Mouse (Mus musculus): Measurements from ENCODE around the gene Kcnh6. TPM values are rescaled to one million over a fixed set of nuclear protein-coding genes. Genes with fewer than 3 reads are reported as not detected.
A peak's percentile ranks its signal among the peaks of the same experiment; 100 is the strongest.
"Not testable (repeated sequence)": the region's sequence is repeated elsewhere in the genome, so short reads cannot be mapped to it uniquely, and the experiment has no call there.

Kcnh6 gene
- polyA plus RNA-seq, 1 experiment from 2014 or later, result 0.36 TPM

DNA sequence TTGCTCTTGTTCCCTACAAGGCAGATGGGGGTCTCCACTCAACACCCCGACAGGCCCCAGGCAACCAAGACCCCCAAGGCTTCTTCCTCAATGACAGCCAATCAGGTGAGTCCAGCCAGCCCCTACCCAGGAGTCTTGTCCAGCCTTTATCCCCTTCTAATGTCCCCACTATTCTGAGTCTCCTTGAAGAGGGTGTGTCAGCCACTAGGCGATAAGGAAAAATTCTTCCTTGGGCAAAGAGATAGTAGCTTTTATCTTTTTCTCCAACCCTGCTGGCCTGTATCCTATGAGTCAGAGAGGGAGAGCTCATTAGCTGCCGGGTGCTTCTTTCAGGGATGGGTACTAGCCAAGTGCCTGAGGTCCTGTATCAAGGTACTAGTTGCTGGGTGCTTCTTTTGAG lies 17.9 kb downstream of the Kcnh6 start:
- WGBS, result 85% methylated on average over 3 of the region's 3 CpGs
- Histone ChIP-seq H3K4me3 (replicated peaks) (no peak overlapping the region), H3K4me2 (no peak overlapping the region), H3K9me3 (no peaks in the 10 kb centered on the region), H3K36me3 (replicated peaks) (no peaks in the 10 kb centered on the region; the same call in 1 of the 2 replicates), H3K4me1 (no peaks in the 10 kb centered on the region), H3K27ac (no peak overlapping the region), H3K27me3 (peaks cover 14% of the 10 kb centered on the region), H3K9ac (no peak overlapping the region)
- no peak for ATAC-seq (ENCODE audit: low FRiP score)

DNA sequence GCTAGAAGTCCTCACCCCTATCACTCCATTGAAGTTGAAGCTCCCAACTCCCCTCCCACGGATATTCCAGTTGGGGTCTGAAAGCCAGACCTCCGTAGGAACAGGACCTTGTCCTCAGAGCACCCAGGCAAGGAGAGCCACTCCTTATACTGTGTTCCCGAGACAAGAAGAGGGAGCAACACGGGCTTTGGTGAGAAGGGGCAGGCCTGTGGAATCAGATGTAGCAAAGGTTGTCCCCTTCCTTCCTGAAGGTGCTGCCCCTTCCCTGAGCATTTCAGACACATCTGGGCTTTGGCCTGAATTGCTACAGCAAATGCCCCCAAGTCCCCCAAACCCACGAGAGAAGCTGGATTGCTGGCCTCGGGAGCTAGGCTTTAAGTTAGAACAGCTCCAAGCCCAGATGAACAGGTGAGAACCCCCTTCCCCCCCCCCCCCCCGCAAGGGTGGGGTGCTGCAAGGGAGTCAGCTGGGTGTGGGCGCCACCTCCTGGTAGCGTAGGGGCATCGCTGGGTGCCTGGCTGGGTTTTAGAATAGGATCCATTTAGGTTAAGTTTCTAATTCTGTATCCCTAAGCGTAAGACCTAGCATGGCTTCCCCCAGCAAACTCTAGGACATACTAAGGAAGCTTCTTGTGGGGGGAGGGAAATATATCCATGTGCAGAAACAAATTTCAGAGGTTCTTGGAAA lies 18.7 kb downstream of the Kcnh6 start:
- ATAC-seq (ENCODE audit: low FRiP score), result no peak
- no peaks in the 10 kb centered on the region for H3K4me1 ChIP-seq
- 49% methylated on average over 11 of the region's 11 CpGs for WGBS
- no peak overlapping the region for H3K4me2 ChIP-seq
- H3K9ac ChIP-seq, result no peak overlapping the region
- no peaks in the 10 kb centered on the region; the same call in 1 of the 2 replicates for H3K36me3 ChIP-seq (replicated peaks)
- H3K9me3 ChIP-seq, result no peaks in the 10 kb centered on the region
- no peak overlapping the region for H3K27ac ChIP-seq
- peaks cover 5% of the 10 kb centered on the region; the same call in 1 of the 2 replicates for H3K27me3 ChIP-seq
- no peak overlapping the region for H3K4me3 ChIP-seq (replicated peaks)

- no peaks in the 10 kb centered on the region; the same call in 1 of the 2 replicates for H3K36me3 ChIP-seq (replicated peaks)
- H3K4me1 ChIP-seq, result no peaks in the 10 kb centered on the region
- WGBS, result 91% methylated on average over 5 of the region's 5 CpGs
- ATAC-seq (ENCODE audit: low FRiP score), result no peak
- no peak overlapping the region for H3K27ac ChIP-seq
- no peak overlapping the region for H3K4me3 ChIP-seq (replicated peaks)
- H3K27me3 ChIP-seq, result no peaks in the 10 kb centered on the region
- no peaks in the 10 kb centered on the region for H3K9me3 ChIP-seq
- no peak overlapping the region for H3K4me2 ChIP-seq
- no peak overlapping the region for H3K9ac ChIP-seq
Measured at GRCm38 (mm10) chr11:106027607-106028006, 19.7 kb downstream of the Kcnh6 start.

- not testable (repeated sequence) for H3K36me3 ChIP-seq (replicated peaks); ATAC-seq (ENCODE audit: low FRiP score); H3K27me3 ChIP-seq; H3K9me3 ChIP-seq
- peak overlapping the region; percentile 18; the same call in 1 of the 2 replicates for H3K9ac ChIP-seq
- peak overlapping the region; percentile 32 for H3K4me3 ChIP-seq (replicated peaks)
- 36% methylated on average over 11 of the region's 25 CpGs for WGBS
- H3K4me2 ChIP-seq, result peak overlapping the region; percentile 25; the same call in 1 of the 2 replicates
- H3K4me1 ChIP-seq, result peaks cover 11% of the 10 kb centered on the region; the same call in 1 of the 2 replicates
- H3K27ac ChIP-seq, result peak overlapping the region; percentile 57; the same call in 1 of the 2 replicates
Measured at GRCm38 (mm10) chr11:106032074-106032473, 24.1 kb downstream of the Kcnh6 start.

DNA sequence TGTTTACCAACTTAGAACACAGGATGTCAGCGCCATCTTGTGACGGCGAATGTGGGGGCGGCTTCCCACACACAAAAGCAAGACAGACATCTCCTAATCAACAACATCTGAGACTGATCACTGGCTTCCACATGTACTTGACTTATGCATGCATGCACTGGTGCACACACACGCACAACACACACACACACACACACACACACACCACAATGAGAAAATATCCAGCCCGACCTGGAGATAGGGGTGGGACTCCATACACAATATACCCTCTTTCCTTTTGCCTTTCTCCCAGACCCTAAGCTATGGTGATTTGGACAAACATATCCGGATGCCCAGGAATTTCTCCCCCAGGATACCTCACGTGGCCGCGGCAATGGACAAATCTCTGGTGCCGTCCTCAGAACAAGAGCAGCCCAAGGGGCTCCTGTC lies 25.6 kb downstream of the Kcnh6 start:
- 38% methylated on average over 11 of the region's 11 CpGs for WGBS
- Histone ChIP-seq H3K4me1 (peaks cover 22% of the 10 kb centered on the region), H3K4me3 (replicated peaks) (peak overlapping the region; percentile 15; the same call in 1 of the 2 replicates), H3K4me2 (peak overlapping the region; percentile 44), H3K36me3 (replicated peaks) (no peaks in the 10 kb centered on the region), H3K9ac (peak overlapping the region; percentile 34; the same call in 1 of the 2 replicates), H3K27ac (peak overlapping the region; percentile 75), H3K9me3 (no peaks in the 10 kb centered on the region), H3K27me3 (no peaks in the 10 kb centered on the region)
- no peak for ATAC-seq (ENCODE audit: low FRiP score)

DNA sequence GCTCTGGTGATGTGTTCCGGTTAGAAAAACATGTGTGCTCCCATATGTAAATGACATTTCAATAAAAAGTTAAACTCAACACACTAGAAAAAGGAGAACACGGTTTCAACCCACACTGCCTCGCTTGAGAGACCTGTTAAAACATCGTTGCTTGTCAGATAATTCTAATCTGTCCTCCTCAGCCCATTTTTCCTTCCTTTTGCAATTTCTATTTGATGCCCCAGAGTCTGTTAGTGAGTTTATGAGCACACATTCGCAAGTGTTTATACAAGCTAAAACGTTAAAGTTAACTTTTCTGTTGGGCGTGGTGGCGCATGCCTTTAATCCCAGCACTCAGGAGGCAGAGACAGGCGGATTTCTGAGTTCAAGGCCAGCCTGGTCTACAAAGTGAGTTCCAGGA lies 27.1 kb downstream of the Kcnh6 start:
- H3K27me3 ChIP-seq, result no peaks in the 10 kb centered on the region
- peaks cover 31% of the 10 kb centered on the region for H3K4me1 ChIP-seq
- no peak overlapping the region for H3K27ac ChIP-seq
- H3K36me3 ChIP-seq (replicated peaks), result no peaks in the 10 kb centered on the region
- H3K9ac ChIP-seq, result no peak overlapping the region
- no peak overlapping the region for H3K4me3 ChIP-seq (replicated peaks)
- no peak overlapping the region for H3K4me2 ChIP-seq
- no peak for ATAC-seq (ENCODE audit: low FRiP score)
- 90% methylated on average over 9 of the region's 9 CpGs for WGBS
- H3K9me3 ChIP-seq, result no peaks in the 10 kb centered on the region

GRCm38 (mm10) chr11:106036548-106037417 lies 28.9 kb downstream of the Kcnh6 start, which contains the start of gene Dcaf7:
Dcaf7 (plus strand) TSS chr11:106036872.
- Histone ChIP-seq H3K27ac (peak within 1 kb of the TSS; percentile 93), H3K9me3 (no peaks in the 10 kb centered on the region), H3K36me3 (replicated peaks) (no peaks in the 10 kb centered on the region), H3K9ac (peak within 1 kb of the TSS; percentile 95), H3K27me3 (no peaks in the 10 kb centered on the region), H3K4me1 (peaks cover 31% of the 10 kb centered on the region), H3K4me3 (replicated peaks) (peak within 1 kb of the TSS; percentile 97), H3K4me2 (peak within 1 kb of the TSS; percentile 81)
- peak; percentile 99 for ATAC-seq (ENCODE audit: low FRiP score)
- under 1% methylated on average over 66 of the region's 66 CpGs for whole genome bisulfite sequencing

DNA sequence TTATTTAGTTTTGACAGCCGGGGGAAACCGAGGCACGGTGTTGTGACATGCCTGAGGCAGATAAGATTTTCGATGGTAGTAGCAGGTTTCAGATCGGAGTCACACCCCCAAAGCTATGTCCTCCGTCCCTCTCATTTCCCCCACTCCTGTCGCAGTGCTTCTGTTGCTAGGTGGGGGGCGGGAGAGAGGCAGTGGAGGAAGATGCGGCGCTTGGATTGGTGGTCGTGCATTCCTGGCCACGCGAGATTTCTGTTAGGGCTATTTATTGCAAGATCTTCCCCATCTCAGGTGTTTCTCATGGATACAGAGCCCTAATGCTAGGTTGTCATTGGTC lies 29.5 kb downstream of the Kcnh6 start:
- Histone ChIP-seq H3K27me3 (no peaks in the 10 kb centered on the region), H3K27ac (peak overlapping the region; percentile 93), H3K4me1 (peaks cover 31% of the 10 kb centered on the region), H3K9me3 (no peaks in the 10 kb centered on the region), H3K4me3 (replicated peaks) (peak overlapping the region; percentile 97), H3K36me3 (replicated peaks) (no peaks in the 10 kb centered on the region), H3K9ac (peak overlapping the region; percentile 95), H3K4me2 (peak overlapping the region; percentile 81)
- peak; percentile 21; the same call in 1 of the 2 replicates for ATAC-seq (ENCODE audit: low FRiP score)
- 0% methylated on average over 13 of the region's 13 CpGs for WGBS

DNA sequence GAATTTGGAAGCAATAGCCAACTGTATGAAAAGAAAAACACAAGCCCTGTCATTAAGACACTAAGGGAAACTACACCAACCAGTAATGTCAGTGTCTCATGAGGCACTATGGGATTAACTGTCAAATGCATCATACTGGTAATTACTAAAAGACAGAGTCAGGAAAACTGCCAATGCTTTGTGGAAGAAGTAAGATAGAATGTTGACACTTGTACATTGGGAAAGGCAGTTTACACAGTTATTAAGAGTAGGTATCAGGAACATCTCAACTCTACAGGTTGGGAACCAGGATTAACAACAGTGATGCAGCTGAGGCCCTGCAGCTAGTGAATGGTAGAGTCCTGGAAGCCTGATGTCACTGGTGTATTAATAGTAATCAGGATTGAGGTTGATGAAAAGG lies 36.4 kb downstream of the Kcnh6 start:
- Histone ChIP-seq H3K27me3 (no peaks in the 10 kb centered on the region), H3K4me3 (replicated peaks) (no peak overlapping the region), H3K9ac (no peak overlapping the region), H3K4me1 (peaks cover 4% of the 10 kb centered on the region; the same call in 1 of the 2 replicates), H3K36me3 (replicated peaks) (peaks cover 25% of the 10 kb centered on the region), H3K4me2 (no peak overlapping the region), H3K9me3 (no peaks in the 10 kb centered on the region), H3K27ac (no peak overlapping the region)
- no peak for ATAC-seq (ENCODE audit: low FRiP score)

GRCm38 (mm10) chr11:106045256-106045655 lies 37.3 kb downstream of the Kcnh6 start:
- ATAC-seq (ENCODE audit: low FRiP score), result no peak
- H3K4me3 ChIP-seq (replicated peaks), result no peak overlapping the region
- no peaks in the 10 kb centered on the region for H3K27me3 ChIP-seq
- peaks cover 30% of the 10 kb centered on the region for H3K36me3 ChIP-seq (replicated peaks)
- no peak overlapping the region for H3K9ac ChIP-seq
- H3K4me2 ChIP-seq, result no peak overlapping the region
- H3K4me1 ChIP-seq, result no peaks in the 10 kb centered on the region
- 88% methylated on average over 1 of the region's 1 CpGs for WGBS
- no peaks in the 10 kb centered on the region for H3K9me3 ChIP-seq
- H3K27ac ChIP-seq, result no peak overlapping the region

- Histone ChIP-seq H3K9ac (no peak overlapping the region), H3K36me3 (replicated peaks) (peaks cover 33% of the 10 kb centered on the region), H3K4me3 (replicated peaks) (no peak overlapping the region), H3K4me1 (no peaks in the 10 kb centered on the region), H3K27me3 (no peaks in the 10 kb centered on the region), H3K4me2 (no peak overlapping the region), H3K27ac (no peak overlapping the region), H3K9me3 (no peaks in the 10 kb centered on the region)
- 95% methylated on average over 3 of the region's 3 CpGs for WGBS
- ATAC-seq (ENCODE audit: low FRiP score), result no peak
Measured at GRCm38 (mm10) chr11:106045780-106046179, 37.9 kb downstream of the Kcnh6 start.

DNA sequence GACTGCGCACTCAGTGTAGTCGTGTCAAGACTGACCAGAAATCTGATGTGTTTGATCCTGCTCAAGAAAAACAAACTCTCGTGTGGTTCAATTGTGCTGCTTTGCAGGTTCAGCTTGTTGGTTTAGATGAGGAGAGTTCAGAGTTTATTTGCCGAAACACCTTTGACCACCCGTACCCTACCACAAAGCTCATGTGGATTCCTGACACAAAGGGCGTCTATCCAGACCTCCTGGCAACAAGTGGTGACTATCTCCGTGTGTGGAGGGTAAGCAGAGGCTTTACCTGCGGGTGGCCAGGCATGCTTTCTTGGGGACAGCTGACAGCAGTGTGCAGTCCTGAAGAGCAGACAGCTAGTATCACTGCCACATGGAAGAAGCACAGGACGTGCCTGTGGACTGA lies 38.7 kb downstream of the Kcnh6 start:
- H3K27ac ChIP-seq, result no peak overlapping the region
- H3K36me3 ChIP-seq (replicated peaks), result peaks cover 41% of the 10 kb centered on the region
- no peaks in the 10 kb centered on the region for H3K4me1 ChIP-seq
- H3K9me3 ChIP-seq, result no peaks in the 10 kb centered on the region
- H3K4me2 ChIP-seq, result no peak overlapping the region
- no peaks in the 10 kb centered on the region for H3K27me3 ChIP-seq
- ATAC-seq (ENCODE audit: low FRiP score), result no peak
- no peak overlapping the region for H3K9ac ChIP-seq
- no peak overlapping the region for H3K4me3 ChIP-seq (replicated peaks)
- 90% methylated on average over 9 of the region's 9 CpGs for WGBS
